Comparison of ENCODE assay signal across 19 mouse cellular contexts in genomic region chr6:80625509-80625908, GRCm38 (mm10).
"Had no signal": no experiment of that assay in that cellular context is flagged by ENCODE, and none has a peak within 500 bp of the region (broad histone marks: within the 10 kb centered on the region; RNA-seq: fewer than 3 reads in every experiment).

No protein-coding gene starts in this region.

- H3K9me3 ChIP-seq: midbrain, embryonic 10.5 days; midbrain, embryonic 12.5 days; midbrain, embryonic 15.5 days; neural tube, embryonic 13.5 days; neural tube, embryonic 15.5 days; stomach, embryonic 15.5 days had no signal

- H3K27me3 ChIP-seq: midbrain, embryonic 12.5 days; midbrain, embryonic 15.5 days; neural tube, embryonic 13.5 days; neural tube, embryonic 15.5 days; stomach, embryonic 15.5 days had no signal

- H3K27ac ChIP-seq: midbrain, embryonic 10.5 days; midbrain, embryonic 12.5 days; midbrain, embryonic 15.5 days; neural tube, embryonic 13.5 days; neural tube, embryonic 15.5 days; stomach, embryonic 15.5 days; stomach, postnatal 0 days had no signal

- H3K9ac ChIP-seq: lung, embryonic 14.5 days; midbrain, embryonic 12.5 days; midbrain, embryonic 15.5 days; neural tube, embryonic 13.5 days; neural tube, embryonic 15.5 days; stomach, embryonic 15.5 days had no signal

- DNase-seq: lung, adult 18-20 months; lung, embryonic 14.5 days; lung, postnatal 10 days; lung, postnatal 4 days; retina, postnatal 1 day; right cerebral cortex, adult 18-20 months; right cerebral cortex, postnatal 25 days; right cerebral cortex, postnatal 4 days; thymus, adult 2 months; thymus, postnatal 25 days; thymus, postnatal 4 days had no signal

- H3K36me3 ChIP-seq: midbrain, embryonic 10.5 days; midbrain, embryonic 12.5 days; midbrain, embryonic 15.5 days; neural tube, embryonic 13.5 days; neural tube, embryonic 15.5 days; stomach, embryonic 15.5 days had no signal

- H3K4me1 ChIP-seq: midbrain, embryonic 10.5 days; midbrain, embryonic 12.5 days; midbrain, embryonic 15.5 days; neural tube, embryonic 13.5 days; neural tube, embryonic 15.5 days; stomach, embryonic 15.5 days had no signal

- H3K4me3 ChIP-seq: midbrain, embryonic 10.5 days; midbrain, embryonic 12.5 days; midbrain, embryonic 15.5 days; myocyte; neural tube, embryonic 13.5 days; neural tube, embryonic 15.5 days; stomach, embryonic 15.5 days had no signal

- H3K4me2 ChIP-seq: lung, embryonic 14.5 days; midbrain, embryonic 12.5 days; midbrain, embryonic 15.5 days; neural tube, embryonic 13.5 days; neural tube, embryonic 15.5 days; stomach, embryonic 15.5 days had no signal

- ATAC-seq: midbrain, embryonic 15.5 days had no signal
